Mouse (Mus musculus) limb, embryonic 14.5 days (tissue): ENCODE results near the gene Sema4f. TPM values are rescaled to one million over a fixed set of nuclear protein-coding genes. Genes with fewer than 3 reads are reported as not detected.
A peak's percentile ranks its signal among the peaks of the same experiment; 100 is the strongest.

Source experiments
- ATAC-seq: fragments of 200-750 bp; cut with Nextera tagmentation; 2 replicates; pipeline ENCODE4 v1.8.0; 2017; ENCODE audit warnings: low read depth, moderate number of reproducible peaks, moderate TSS enrichment; ENCODE audit not compliant: low FRiP score
- DNase-seq: peaks from one replicate; pipeline ENCODE4 v3.0.0-alpha.2; 2015; ENCODE audit warnings: low spot score
- H3K27ac ChIP-seq: fragments of 300-500 bp; sonication (generic); replicated peaks from 2 replicates; pipeline ENCODE4 v1.5.1; 2014; ENCODE audit warnings: low read depth, mild to moderate bottlenecking, low read length, moderate library complexity, mixed read lengths
- H3K27me3 ChIP-seq: fragments of 300-500 bp; sonication (generic); 2 replicates; pipeline ENCODE4 v1.6.1; 2014; ENCODE audit warnings: low read length, mixed read lengths; ENCODE audit not compliant: control insufficient read depth, insufficient read depth
- H3K36me3 ChIP-seq: fragments of 300-500 bp; sonication (generic); 2 replicates; pipeline ENCODE4 v1.6.1; 2014; ENCODE audit warnings: mild to moderate bottlenecking, low read length, moderate library complexity, mixed read lengths; ENCODE audit not compliant: control insufficient read depth, insufficient read depth
- H3K4me1 ChIP-seq: fragments of 300-500 bp; sonication (generic); 2 replicates; pipeline ENCODE4 v1.6.1; 2014; ENCODE audit warnings: antibody characterized with exemption, low read length, mixed read lengths; ENCODE audit not compliant: control insufficient read depth, insufficient read depth
- H3K4me2 ChIP-seq: fragments of 300-500 bp; sonication (generic); replicated peaks from 2 replicates; pipeline ENCODE4 v1.6.1; 2014; ENCODE audit warnings: low read depth, mild to moderate bottlenecking, low read length, moderate library complexity; ENCODE audit not compliant: severe bottlenecking
- H3K4me3 ChIP-seq: fragments of 300-500 bp; sonication (generic); replicated peaks from 2 replicates; pipeline ENCODE4 v1.5.1; 2014; ENCODE audit warnings: low read length
- H3K9ac ChIP-seq: fragments of 300-500 bp; sonication (generic); 2 replicates; pipeline ENCODE4 v1.6.1; 2014; ENCODE audit warnings: mild to moderate bottlenecking, low read depth, low read length, moderate library complexity; ENCODE audit not compliant: severe bottlenecking
- H3K9me3 ChIP-seq: fragments of 300-500 bp; sonication (generic); 2 replicates; pipeline ENCODE4 v1.6.1; 2016; ENCODE audit warnings: low read length; ENCODE audit not compliant: control insufficient read depth
- POLR2A ChIP-seq: fragments of 200-500 bp; IDR thresholded peaks from 2 replicates; pipeline ENCODE4 v1.8.0; 2012; ENCODE audit warnings: inconsistent platforms, mild to moderate bottlenecking, moderate library complexity, borderline replicate concordance; ENCODE audit not compliant: insufficient read depth, insufficient read length; ENCODE audit errors: extremely low read depth
- WGBS: fragments of 180-500 bp; shearing (Covaris S2); extraction: QIAGEN DNeasy Blood & Tissue Kit; methylation state at CpG from one replicate; pipeline ENCODE4 v1.1.7; 2014; 5-methylcytosine and 5-hydroxymethylcytosine counted together
- polyA plus RNA-seq, 2 experiments: library from polyadenylated mRNA; depleted of rRNA in 1 of 2; stranded (reverse) in 1 of 2; unstranded in 1 of 2; fragments of >200 nt; fragmentation: Nextera tagmentation in 1 of 2; extraction: Ambion mirVana in 1 of 2; gene quantifications; 2 replicates each; pipeline versions ENCODE4 v1.2.1 to v1.2.3; 2012 to 2014

Sema4f gene
- polyA plus RNA-seq, 2 experiments, result 1.1 to 3.2 TPM

- Histone ChIP-seq H3K27ac (no peak overlapping the region), H3K9ac (no peak overlapping the region), H3K9me3 (no peaks in the 10 kb centered on the region), H3K36me3 (no peaks in the 10 kb centered on the region), H3K4me2 (no peak overlapping the region), H3K4me1 (no peaks in the 10 kb centered on the region), H3K27me3 (no peaks in the 10 kb centered on the region), H3K4me3 (no peak overlapping the region)
- ATAC-seq, result no peak
- WGBS, result 22% methylated on average over 3 of the region's 3 CpGs
- no peak for DNase-seq
- no peak for TF ChIP-seq POLR2A
Observed at GRCm38 (mm10) chr6:82915889-82916288, 23.7 kb downstream of the Sema4f start.

GRCm38 (mm10) chr6:82913336-82914247, 26.0 kb downstream of the Sema4f start:
- no peaks in the 10 kb centered on the region for H3K4me1 ChIP-seq
- no peaks in the 10 kb centered on the region for H3K9me3 ChIP-seq
- H3K4me3 ChIP-seq, result no peak overlapping the region
- H3K9ac ChIP-seq, result no peak overlapping the region
- WGBS, result 79% methylated on average over 27 of the region's 28 CpGs
- ATAC-seq, result no peak
- no peak for DNase-seq
- no peak for TF ChIP-seq POLR2A
- H3K27ac ChIP-seq, result no peak overlapping the region
- no peaks in the 10 kb centered on the region for H3K27me3 ChIP-seq
- no peaks in the 10 kb centered on the region for H3K36me3 ChIP-seq
- no peak overlapping the region for H3K4me2 ChIP-seq

DNA sequence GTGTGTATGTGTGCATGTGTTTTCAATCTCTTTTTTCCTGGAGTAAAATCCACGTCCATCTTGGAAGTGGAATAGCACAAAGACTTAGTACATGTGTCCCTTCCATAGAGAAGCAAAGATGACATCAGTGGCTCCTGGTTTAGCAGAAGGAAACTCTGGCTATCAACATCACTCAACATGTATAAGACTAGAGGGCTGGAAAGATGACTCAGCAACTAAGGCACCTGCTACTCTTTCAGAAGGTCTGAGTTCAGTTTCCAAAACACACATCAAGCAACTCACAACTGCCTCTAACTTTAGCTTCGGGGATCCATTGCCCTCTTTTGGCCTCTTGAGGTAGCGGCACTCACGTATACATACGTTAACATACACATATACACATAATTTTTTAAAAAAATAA, 28.3 kb downstream of the Sema4f start:
- Histone ChIP-seq H3K36me3 (no peaks in the 10 kb centered on the region), H3K9ac (no peak overlapping the region), H3K4me2 (no peak overlapping the region), H3K9me3 (no peaks in the 10 kb centered on the region), H3K27ac (no peak overlapping the region), H3K27me3 (no peaks in the 10 kb centered on the region), H3K4me1 (no peaks in the 10 kb centered on the region), H3K4me3 (no peak overlapping the region)
- ATAC-seq (no peak), DNase-seq (no peak)
- 85% methylated on average over 5 of the region's 5 CpGs for WGBS
- no peak for TF ChIP-seq POLR2A

DNA sequence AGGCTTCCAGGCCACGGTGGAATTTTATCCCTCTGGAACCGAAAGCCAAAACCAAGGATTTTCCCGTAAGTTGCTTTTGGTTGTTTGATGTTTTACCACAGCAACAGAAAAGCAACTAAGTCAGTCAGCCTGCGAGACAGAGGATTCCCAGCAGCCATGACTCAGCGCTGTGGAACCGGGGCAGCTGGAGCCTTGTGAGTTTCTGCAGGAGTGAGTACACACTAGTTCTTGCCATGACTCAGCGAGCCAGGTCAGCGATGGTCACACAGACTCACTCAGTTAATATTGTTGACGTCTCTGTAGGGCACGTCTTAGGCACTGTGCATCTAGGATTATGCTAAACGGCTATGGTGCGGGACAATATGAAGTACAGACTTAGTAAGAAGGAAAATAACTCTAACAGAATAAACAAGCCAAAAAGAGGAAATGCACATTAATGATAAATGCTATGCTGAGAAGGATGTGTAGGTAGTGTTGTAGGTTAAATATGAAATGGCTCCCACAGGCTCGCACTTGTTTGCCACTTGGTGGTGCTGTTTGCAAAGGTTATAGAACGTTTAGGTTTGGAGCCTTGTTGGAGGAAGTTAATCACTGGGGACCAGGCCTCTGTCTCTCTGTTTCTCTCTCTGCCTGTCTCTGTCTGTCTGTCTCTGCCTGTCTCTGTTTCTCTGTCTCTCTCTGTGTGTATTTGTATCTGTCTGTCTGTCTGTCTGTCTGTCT, 30.3 kb downstream of the Sema4f start:
- Histone ChIP-seq H3K27ac (no peak overlapping the region), H3K4me1 (no peaks in the 10 kb centered on the region), H3K4me2 (no peak overlapping the region), H3K27me3 (no peaks in the 10 kb centered on the region), H3K4me3 (no peak overlapping the region), H3K36me3 (no peaks in the 10 kb centered on the region), H3K9me3 (no peaks in the 10 kb centered on the region), H3K9ac (no peak overlapping the region)
- WGBS, result 62% methylated on average over 14 of the region's 14 CpGs
- ATAC-seq (no peak), DNase-seq (peak; percentile 32)
- no peak for TF ChIP-seq POLR2A

GRCm38 (mm10) chr6:82908034-82908433, 31.5 kb downstream of the Sema4f start:
- no peaks in the 10 kb centered on the region for H3K4me1 ChIP-seq
- no peak for TF ChIP-seq POLR2A
- 81% methylated on average over 8 of the region's 8 CpGs for WGBS

More at GRCm38 (mm10) chr6:82908034-82908433, 31.5 kb downstream of the Sema4f start:
- H3K4me3 ChIP-seq, result no peak overlapping the region
- H3K27me3 ChIP-seq, result no peaks in the 10 kb centered on the region
- H3K9me3 ChIP-seq, result no peaks in the 10 kb centered on the region
- no peak overlapping the region for H3K4me2 ChIP-seq
- no peak overlapping the region for H3K27ac ChIP-seq
- DNase-seq, result no peak
- ATAC-seq, result no peak
- no peaks in the 10 kb centered on the region for H3K36me3 ChIP-seq
- no peak overlapping the region for H3K9ac ChIP-seq
